Mouse (Mus musculus): Measurements from ENCODE around the gene Bmpr1a. TPM values are rescaled to one million over a fixed set of nuclear protein-coding genes. Genes with fewer than 3 reads are reported as not detected.

The Bmpr1a gene
- total and polyA plus RNA-seq, 2 experiments from 2014 or later: 15.9 to 54.8 TPM

- WGBS: 20% methylated on average over 4 of the region's 4 CpGs
- no peak for DNase-seq
- H3K9me3 ChIP-seq (ENCODE audit: low read length): no peaks in the 10 kb centered on the region
- peak overlapping the region; percentile 1; the same call in 1 of the 2 replicates for H3K27ac ChIP-seq (ENCODE audit: low read depth, low read length)
- H3K4me1 ChIP-seq (ENCODE audit: insufficient read depth): peaks cover 21% of the 10 kb centered on the region
- ATAC-seq: peak; percentile 70
- no peak overlapping the region for H3K4me2 ChIP-seq (ENCODE audit: low read depth)
- TF ChIP-seq CTCF (IDR thresholded peaks at IDR 0.05; ENCODE audit: low read depth): no peak
- no peak overlapping the region; the same call in 1 of the 2 replicates for H3K9ac ChIP-seq
- H3K27me3 ChIP-seq (ENCODE audit: insufficient read depth, low read length): no peaks in the 10 kb centered on the region
- H3K4me3 ChIP-seq (ENCODE audit: low read depth, low read length): no peak overlapping the region
- H3K36me3 ChIP-seq (ENCODE audit: insufficient read depth): no peaks in the 10 kb centered on the region
Observed at GRCm38 (mm10) chr14:34508187-34508840, 5.2 kb upstream of the Bmpr1a start.

DNA sequence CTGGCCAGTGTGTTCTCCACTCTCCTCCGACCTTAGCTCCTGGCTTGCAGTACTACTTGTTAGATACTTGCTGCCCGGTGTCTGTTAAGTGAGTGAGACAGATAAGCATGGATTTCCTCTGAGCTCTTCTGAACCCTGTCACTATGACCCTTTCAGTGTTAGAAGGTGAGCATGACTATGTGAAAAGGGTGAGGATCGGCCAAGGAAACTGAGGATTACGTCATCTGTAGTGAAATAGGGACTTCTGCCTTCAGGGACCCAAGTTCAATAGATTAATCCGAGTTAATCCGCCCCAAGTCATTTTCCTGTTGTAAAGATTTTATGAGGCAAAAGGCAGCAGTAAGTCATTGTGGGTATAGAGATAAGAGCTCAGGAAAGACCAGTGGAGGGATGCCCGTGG, 2.2 kb upstream of the Bmpr1a start:
- H3K9ac ChIP-seq: no peak overlapping the region
- no peak overlapping the region for H3K4me3 ChIP-seq (ENCODE audit: low read depth, low read length)
- H3K4me2 ChIP-seq (ENCODE audit: low read depth): no peak overlapping the region
- no peaks in the 10 kb centered on the region for H3K27me3 ChIP-seq (ENCODE audit: insufficient read depth, low read length)
- no peak for DNase-seq
- no peaks in the 10 kb centered on the region for H3K36me3 ChIP-seq (ENCODE audit: insufficient read depth)
- peaks cover 27% of the 10 kb centered on the region for H3K4me1 ChIP-seq (ENCODE audit: insufficient read depth)
- no peaks in the 10 kb centered on the region for H3K9me3 ChIP-seq (ENCODE audit: low read length)
- no peak for TF ChIP-seq CTCF (IDR thresholded peaks at IDR 0.05; ENCODE audit: low read depth)
- H3K27ac ChIP-seq (ENCODE audit: low read depth, low read length): no peak overlapping the region
- ATAC-seq: no peak
- 75% methylated on average over 7 of the region's 7 CpGs for WGBS

DNA sequence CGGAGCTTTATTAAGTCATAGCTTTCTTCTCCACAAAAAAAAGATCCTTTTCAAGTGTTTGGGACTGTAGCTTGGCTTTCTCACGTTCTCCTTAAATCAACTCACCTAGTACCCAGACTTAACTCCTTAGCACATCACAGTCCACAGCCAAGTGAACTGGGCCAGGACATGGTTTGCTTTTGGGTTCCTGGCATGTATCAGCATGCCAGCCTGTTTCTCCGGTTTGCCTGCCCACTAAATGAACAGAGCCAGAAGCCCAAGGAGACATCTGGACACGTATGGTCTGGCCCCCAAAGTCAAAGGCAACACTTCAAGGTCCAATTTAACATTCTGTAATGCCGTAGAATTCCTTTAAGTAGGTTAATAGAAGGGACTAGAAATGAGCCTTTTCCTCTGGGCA, 1.2 kb upstream of the Bmpr1a start:
- ATAC-seq (no peak), DNase-seq (no peak)
- Histone ChIP-seq H3K9me3 (ENCODE audit: low read length) (no peaks in the 10 kb centered on the region), H3K4me2 (ENCODE audit: low read depth) (no peak overlapping the region), H3K9ac (no peak overlapping the region), H3K36me3 (ENCODE audit: insufficient read depth) (no peaks in the 10 kb centered on the region), H3K27me3 (ENCODE audit: insufficient read depth, low read length) (no peaks in the 10 kb centered on the region), H3K4me1 (ENCODE audit: insufficient read depth) (peaks cover 36% of the 10 kb centered on the region), H3K4me3 (ENCODE audit: low read depth, low read length) (no peak overlapping the region), H3K27ac (ENCODE audit: low read depth, low read length) (no peak overlapping the region)
- TF ChIP-seq CTCF (IDR thresholded peaks at IDR 0.05; ENCODE audit: low read depth): no peak
- WGBS: 74% methylated on average over 5 of the region's 5 CpGs

DNA sequence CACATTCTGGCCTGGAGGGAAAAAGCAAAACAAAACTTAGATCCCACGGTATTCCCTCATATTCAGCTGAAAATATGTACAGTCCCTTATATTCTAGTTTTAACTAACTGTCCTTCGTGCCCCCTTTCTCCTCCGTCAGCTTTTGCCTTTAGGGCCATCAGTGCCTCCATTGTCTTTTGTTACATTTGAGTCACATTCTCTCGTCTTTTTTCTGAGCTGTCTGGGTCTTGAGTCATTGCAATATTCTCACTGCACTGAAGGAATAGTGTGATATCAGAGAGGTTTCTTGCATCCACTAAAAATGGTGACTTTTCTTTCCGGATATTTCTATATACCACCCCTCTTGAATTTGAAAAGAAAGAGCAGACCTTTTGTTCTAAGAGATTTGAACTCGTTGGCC, 618 bp upstream of the Bmpr1a start:
- peak; percentile 18 for DNase-seq
- Histone ChIP-seq H3K27me3 (ENCODE audit: insufficient read depth, low read length) (no peaks in the 10 kb centered on the region), H3K9ac (peak overlapping the region; percentile 98; the same call in 1 of the 2 replicates)

GRCm38 (mm10) chr14:34502475-34503324, 441 bp downstream of the Bmpr1a start:
- no peaks in the 10 kb centered on the region for H3K36me3 ChIP-seq (ENCODE audit: insufficient read depth)
- 1% methylated on average over 86 of the region's 115 CpGs for WGBS
- H3K4me1 ChIP-seq (ENCODE audit: insufficient read depth): peaks cover 26% of the 10 kb centered on the region; the same call in 1 of the 2 replicates
- peak; percentile 93 for ATAC-seq
- peak overlapping the region; percentile 98 for H3K9ac ChIP-seq
- peak overlapping the region; percentile 83 for H3K4me3 ChIP-seq (ENCODE audit: low read depth, low read length)
- no peaks in the 10 kb centered on the region for H3K27me3 ChIP-seq (ENCODE audit: insufficient read depth, low read length)
- peak overlapping the region; percentile 82 for H3K4me2 ChIP-seq (ENCODE audit: low read depth)
- H3K9me3 ChIP-seq (ENCODE audit: low read length): no peaks in the 10 kb centered on the region
- DNase-seq: peak; percentile 97
- peak overlapping the region; percentile 96 for H3K27ac ChIP-seq (ENCODE audit: low read depth, low read length)
- no peak for TF ChIP-seq CTCF (IDR thresholded peaks at IDR 0.05; ENCODE audit: low read depth)

More for the DNA sequence above, 618 bp upstream of the Bmpr1a start:
- peaks cover 33% of the 10 kb centered on the region for H3K4me1 ChIP-seq (ENCODE audit: insufficient read depth)
- no peak for TF ChIP-seq CTCF (IDR thresholded peaks at IDR 0.05; ENCODE audit: low read depth)
- ATAC-seq: no peak
- H3K27ac ChIP-seq (ENCODE audit: low read depth, low read length): peak overlapping the region; percentile 96; the same call in 1 of the 2 replicates
- 32% methylated on average over 6 of the region's 6 CpGs for WGBS
- no peak overlapping the region for H3K4me2 ChIP-seq (ENCODE audit: low read depth)
- no peaks in the 10 kb centered on the region for H3K9me3 ChIP-seq (ENCODE audit: low read length)
- H3K36me3 ChIP-seq (ENCODE audit: insufficient read depth): no peaks in the 10 kb centered on the region
- H3K4me3 ChIP-seq (ENCODE audit: low read depth, low read length): no peak overlapping the region

- Histone ChIP-seq H3K4me3 (ENCODE audit: low read depth, low read length) (peak overlapping the region; percentile 83), H3K4me2 (ENCODE audit: low read depth) (peak overlapping the region; percentile 82), H3K4me1 (ENCODE audit: insufficient read depth) (peaks cover 26% of the 10 kb centered on the region; the same call in 1 of the 2 replicates), H3K9me3 (ENCODE audit: low read length) (no peaks in the 10 kb centered on the region), H3K27ac (ENCODE audit: low read depth, low read length) (peak overlapping the region; percentile 96), H3K9ac (peak overlapping the region; percentile 98), H3K36me3 (ENCODE audit: insufficient read depth) (no peaks in the 10 kb centered on the region), H3K27me3 (ENCODE audit: insufficient read depth, low read length) (no peaks in the 10 kb centered on the region)
- peak; percentile 37; the same call in 1 of the 2 replicates for TF ChIP-seq CTCF (IDR thresholded peaks at IDR 0.05; ENCODE audit: low read depth)
- WGBS: under 1% methylated on average over 58 of the region's 77 CpGs
- DNase-seq (peak; percentile 58), ATAC-seq (peak; percentile 32)
Observed at GRCm38 (mm10) chr14:34501804-34502474, 1.2 kb downstream of the Bmpr1a start.
